Mouse (Mus musculus) lung, postnatal 25 days (tissue): ENCODE results near the gene Surf4.
"Not testable (repeated sequence)": the region's sequence is repeated elsewhere in the genome, so short reads cannot be mapped to it uniquely, and the experiment has no call there.

Experiments used
- DNase-seq: peaks from one replicate; pipeline ENCODE4 v3.0.0; 2022; ENCODE audit warnings: low spot score

Surf4 gene

GRCm38 (mm10) chr2:26902467-26903220, 31.1 kb downstream of the Surf4 start, which contains the start of gene Surf6:
TSS of gene Surf6 (minus strand) at chr2:26902879.
- peak; percentile 97 for DNase-seq

GRCm38 (mm10) chr2:26901834-26902400, 31.8 kb downstream of the Surf4 start:
- no peak for DNase-seq

GRCm38 (mm10) chr2:26900731-26901130, 33.0 kb downstream of the Surf4 start:
- DNase-seq, result no peak

- no peak for DNase-seq
Observed at GRCm38 (mm10) chr2:26895898-26896297, 37.8 kb downstream of the Surf4 start.

GRCm38 (mm10) chr2:26886170-26886569, 47.6 kb downstream of the Surf4 start:
- not testable (repeated sequence) for DNase-seq

GRCm38 (mm10) chr2:26885541-26885940, 48.2 kb downstream of the Surf4 start:
- not testable (repeated sequence) for DNase-seq

- DNase-seq, result no peak
Observed at GRCm38 (mm10) chr2:26878571-26878970, 55.2 kb downstream of the Surf4 start.

GRCm38 (mm10) chr2:26870666-26871065, 63.1 kb downstream of the Surf4 start:
- no peak for DNase-seq
